Mouse (Mus musculus) frontal cortex, postnatal 25 days (tissue): ENCODE data around the gene Zfp740.

ENCODE experiments used
- DNase-seq, 2 experiments: peaks; one replicate each; pipeline ENCODE4 v3.0.0; 2022; ENCODE audit warnings: low spot score in 2 of 2

The Zfp740 gene

GRCm38 (mm10) chr15:102248812-102249191 lies 45.8 kb downstream of the Zfp740 start:
- DNase-seq: no peak

- no peak for DNase-seq
Observed at GRCm38 (mm10) chr15:102249251-102249691, 46.2 kb downstream of the Zfp740 start.

- no peak for DNase-seq
Observed at GRCm38 (mm10) chr15:102249967-102250366, 46.9 kb downstream of the Zfp740 start.

- no peak for DNase-seq
Observed at GRCm38 (mm10) chr15:102250521-102250920, 47.5 kb downstream of the Zfp740 start.

GRCm38 (mm10) chr15:102255547-102256255 lies 52.7 kb downstream of the Zfp740 start:
- DNase-seq: no peak

GRCm38 (mm10) chr15:102256431-102257201 lies 53.6 kb downstream of the Zfp740 start:
- DNase-seq: no peak

GRCm38 (mm10) chr15:102257202-102258075 lies 54.4 kb downstream of the Zfp740 start, which contains the start of gene Rarg:
Gene Rarg (minus strand): TSS chr15:102257517.
- DNase-seq: no peak

- DNase-seq: no peak
Observed at GRCm38 (mm10) chr15:102258076-102258470, 55.0 kb downstream of the Zfp740 start.

GRCm38 (mm10) chr15:102258581-102259253 lies 55.7 kb downstream of the Zfp740 start:
- no peak for DNase-seq

- no peak for DNase-seq
Observed at GRCm38 (mm10) chr15:102262582-102262981, 59.5 kb downstream of the Zfp740 start.

- DNase-seq: no peak
Observed at GRCm38 (mm10) chr15:102263037-102263436, 60.0 kb downstream of the Zfp740 start.
